Mouse (Mus musculus): ENCODE data around the gene Kdelr1. TPM values are rescaled to one million over a fixed set of nuclear protein-coding genes. Genes with fewer than 3 reads are reported as not detected.

Kdelr1 gene
- 100 to 1,000 TPM in 1 of 2 experiments, 10 to 100 TPM in 1; 89.1 to 104 TPM for total RNA-seq (2023)

GRCm38 (mm10) chr7:45872624-45873023 lies at the start of gene Kdelr1:
Gene Kdelr1 (plus strand): TSS chr7:45872772.

GRCm38 (mm10) chr7:45824598-45824997 lies 48.0 kb upstream of the Kdelr1 start, which contains the start of gene Kcnj14:
Gene Kcnj14 (minus strand): TSS chr7:45824782.

GRCm38 (mm10) chr7:45830427-45831127 lies 42.0 kb upstream of the Kdelr1 start, which contains the start of gene Grwd1:
Gene Grwd1 (minus strand): TSS chr7:45830944.

GRCm38 (mm10) chr7:45878278-45878677 lies 5.7 kb downstream of the Kdelr1 start, which contains the start of gene Grin2d:
Gene Grin2d (minus strand): TSS chr7:45878378.

DNA sequence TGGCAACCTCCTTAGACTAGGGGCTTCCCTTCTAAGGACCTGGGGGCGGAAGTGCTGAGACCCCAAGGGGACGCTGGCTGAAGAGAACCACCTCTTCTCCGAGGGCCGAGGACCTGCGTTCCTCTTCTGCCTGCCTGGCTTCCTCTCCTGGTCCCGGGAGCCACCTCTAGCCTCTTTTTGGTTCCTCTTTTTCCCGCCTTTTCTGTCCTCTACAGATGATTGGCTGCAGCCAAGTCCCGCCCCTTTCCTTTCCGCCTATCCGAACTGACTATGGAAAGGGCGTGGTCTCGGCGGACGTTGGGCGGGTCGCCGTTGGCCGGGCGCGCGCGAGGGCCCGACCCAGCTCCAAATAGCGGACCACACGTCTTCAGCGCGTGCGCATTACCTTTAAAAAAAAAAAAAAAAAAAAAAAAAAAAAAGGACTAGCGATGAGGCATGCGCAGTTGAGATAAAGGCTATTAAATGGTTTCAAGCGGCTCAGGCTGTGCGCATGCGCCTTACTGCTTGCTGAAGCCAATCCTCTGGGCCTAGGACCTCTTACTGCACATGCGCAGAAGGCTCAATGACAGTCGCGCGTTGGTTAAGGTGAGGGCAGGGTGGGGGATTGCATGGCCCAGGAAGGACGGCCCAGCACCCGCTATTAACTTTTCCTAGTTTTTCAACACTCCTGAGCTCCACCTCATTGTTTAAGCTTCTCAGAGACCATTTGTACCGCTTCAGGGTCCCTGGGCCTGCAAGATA lies 24.1 kb downstream of the Kdelr1 start, which contains the start of the genes Syngr4 and Tmem143:
Syngr4 (minus strand) TSS at position 198 of the 741 bp plus-strand sequence.
Tmem143 (plus strand) TSS at position 425 of the 741 bp plus-strand sequence.

GRCm38 (mm10) chr7:45921242-45921621 lies 48.7 kb downstream of the Kdelr1 start, which contains the start of gene Emp3:
Gene Emp3 (minus strand): TSS chr7:45921404.

GRCm38 (mm10) chr7:45923762-45924428 lies 51.3 kb downstream of the Kdelr1 start, which contains the start of gene Ccdc114:
Gene Ccdc114 (plus strand): TSS chr7:45924072.

Other genes starting within 250 kb of the Kdelr1 start
- under 1 TPM; 0.45 to 0.49 TPM for gene Rasip1, start 245.3 kb upstream of the Kdelr1 start, total RNA-seq (2023)
- not detected for gene Mamstr, start 232.8 kb upstream of the Kdelr1 start, total RNA-seq (2023)
- gene Fut2, start 206.4 kb upstream of the Kdelr1 start, total RNA-seq (2023), result not detected
- not detected for gene Ntn5, start 188.8 kb upstream of the Kdelr1 start, total RNA-seq (2023)
- gene Sec1, start 178.4 kb upstream of the Kdelr1 start, total RNA-seq (2023), result not detected
- gene Car11, start 172.9 kb upstream of the Kdelr1 start, total RNA-seq (2023), result not detected
- 10 to 100 TPM in 1 of 2 experiments, 1 to 10 TPM in 1; 8.5 to 11.4 TPM for gene Dbp, start 167.7 kb upstream of the Kdelr1 start, total RNA-seq (2023)
- gene Rpl18, start 157.3 kb upstream of the Kdelr1 start, total RNA-seq (2023), result 1,000 to 10,000 TPM; 1,433 to 1,476 TPM
- 10 to 100 TPM; 48.8 to 50.4 TPM for gene Sphk2, start 154.8 kb upstream of the Kdelr1 start, total RNA-seq (2023)
- under 1 TPM; 0.58 to 0.67 TPM for gene Fam83e, start 151.6 kb upstream of the Kdelr1 start, total RNA-seq (2023)
- not detected for gene Spaca4, start 147.0 kb upstream of the Kdelr1 start, total RNA-seq (2023)
- gene Lmtk3, start 89.0 kb upstream of the Kdelr1 start, total RNA-seq (2023), result not detected
- gene Sult2b1, start 88.1 kb upstream of the Kdelr1 start, total RNA-seq (2023), result under 1 TPM in 1 of 2 experiments, not detected in 1; 0.46 TPM
- gene Cyth2, start 58.2 kb upstream of the Kdelr1 start, total RNA-seq (2023), result 100 to 1,000 TPM; 104 to 114 TPM
- gene Kcnj14, start 48.0 kb upstream of the Kdelr1 start, total RNA-seq (2023), result under 1 TPM; 0.58 to 0.88 TPM
- 1 to 10 TPM; 9.1 to 9.8 TPM for gene Grwd1, start 41.8 kb upstream of the Kdelr1 start, total RNA-seq (2023)
- gene Grin2d, start 5.6 kb downstream of the Kdelr1 start, total RNA-seq (2023), result under 1 TPM; 0.30 to 0.42 TPM
- gene Syngr4, start 23.9 kb downstream of the Kdelr1 start, total RNA-seq (2023), result not detected
- 1 to 10 TPM; 7.7 to 9.3 TPM for gene Tmem143, start 24.2 kb downstream of the Kdelr1 start, total RNA-seq (2023)
- gene Emp3, start 48.6 kb downstream of the Kdelr1 start, total RNA-seq (2023), result 100 to 1,000 TPM; 594 to 671 TPM
- gene Ccdc114, start 51.3 kb downstream of the Kdelr1 start, total RNA-seq (2023), result 1 to 10 TPM; 3.0 to 3.4 TPM
- not detected for gene Abcc6, start 157.5 kb downstream of the Kdelr1 start, total RNA-seq (2023)
- 10 to 100 TPM; 22.6 to 24.9 TPM for gene Nomo1, start 160.9 kb downstream of the Kdelr1 start, total RNA-seq (2023)
- gene Kcnj11, start 228.0 kb downstream of the Kdelr1 start, total RNA-seq (2023), result 1 to 10 TPM in 1 of 2 experiments, not detected in 1; 1.0 TPM

All from monocyte, adult 59 days (primary cell).